Mouse (Mus musculus) intestine, postnatal 0 days (tissue): ENCODE measurements around the gene Prr23a3. TPM values are rescaled to one million over a fixed set of nuclear protein-coding genes. Genes with fewer than 3 reads are reported as not detected.
A peak's percentile ranks its signal among the peaks of the same experiment; 100 is the strongest.

ENCODE experiments used
- ATAC-seq: fragments of 200-750 bp; cut with Nextera tagmentation; 2 replicates; pipeline ENCODE4 v1.8.0; 2017; ENCODE audit warnings: mild to moderate bottlenecking, moderate TSS enrichment, moderate library complexity
- H3K27ac ChIP-seq: fragments of 300-500 bp; sonication (generic); 2 replicates; pipeline ENCODE4 v1.5.1; 2014; ENCODE audit warnings: mild to moderate bottlenecking, low read depth, low read length, moderate library complexity
- H3K27me3 ChIP-seq: fragments of 300-500 bp; sonication (generic); replicated peaks from 2 replicates; pipeline ENCODE4 v1.6.1; 2014; ENCODE audit warnings: low read length, mixed read lengths; ENCODE audit not compliant: control insufficient read depth, insufficient read depth
- H3K36me3 ChIP-seq: fragments of 300-500 bp; sonication (generic); 2 replicates; pipeline ENCODE4 v1.6.1; 2014; ENCODE audit warnings: mild to moderate bottlenecking, moderate library complexity; ENCODE audit not compliant: control insufficient read depth, insufficient read depth
- H3K4me1 ChIP-seq: fragments of 300-500 bp; sonication (generic); replicated peaks from 2 replicates; pipeline ENCODE4 v1.6.1; 2014; ENCODE audit warnings: antibody characterized with exemption, low read length, mixed read lengths; ENCODE audit not compliant: control insufficient read depth, insufficient read depth
- H3K4me2 ChIP-seq: fragments of 300-500 bp; sonication (generic); replicated peaks from 2 replicates; pipeline ENCODE4 v1.6.1; 2014; ENCODE audit warnings: low read depth, mild to moderate bottlenecking, moderate library complexity
- H3K4me3 ChIP-seq: fragments of 300-500 bp; sonication (generic); 2 replicates; pipeline ENCODE4 v1.5.1; 2014; ENCODE audit warnings: low read depth, low read length
- H3K9ac ChIP-seq: fragments of 300-500 bp; sonication (generic); 2 replicates; pipeline ENCODE4 v1.6.1; 2014; ENCODE audit warnings: mild to moderate bottlenecking, low read depth, low read length
- H3K9me3 ChIP-seq: fragments of 300-500 bp; sonication (generic); 2 replicates; pipeline ENCODE4 v1.6.1; 2016; ENCODE audit warnings: mixed run types; ENCODE audit not compliant: control insufficient read depth
- CTCF ChIP-seq: sonication (generic); IDR thresholded peaks from 2 replicates; pipeline ENCODE4 v1.5.1; 2016; ENCODE audit warnings: low read depth, mild to moderate bottlenecking, control low read depth, antibody characterized with exemption, moderate library complexity
- WGBS: fragments of 180-500 bp; shearing (Covaris S2); extraction: QIAGEN DNeasy Blood & Tissue Kit; methylation state at CpG from one replicate; pipeline ENCODE4 v1.1.7; 2014; 5-methylcytosine and 5-hydroxymethylcytosine counted together
- polyA plus RNA-seq: library from polyadenylated mRNA; unstranded; fragments of >200 nt; fragmentation: Nextera tagmentation; extraction: Ambion mirVana; gene quantifications from 2 replicates; pipeline ENCODE4 v1.2.1, GENCODE M21; 2015

The Prr23a3 gene
- polyA plus RNA-seq, 1 experiment from 2014 or later = not detected

DNA sequence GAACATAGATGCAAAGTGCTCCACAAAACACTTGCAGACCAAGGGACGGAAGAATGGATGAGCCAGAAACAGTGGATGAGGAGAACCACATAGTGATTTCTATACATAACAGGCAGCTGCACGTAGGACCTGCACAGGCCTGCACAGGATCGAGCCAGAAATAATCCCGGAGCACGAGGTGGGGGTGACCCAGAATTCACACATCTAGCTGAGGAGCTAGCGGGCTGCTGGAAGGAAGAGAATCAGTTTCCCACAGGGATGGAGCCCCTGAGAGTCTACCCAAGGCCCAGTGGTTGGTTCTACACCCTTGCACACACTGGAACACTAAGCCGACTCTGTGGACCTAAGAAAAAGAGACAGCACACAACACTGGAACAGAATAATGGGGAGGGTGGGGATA is 40.8 kb upstream of the Prr23a3 start:
- H3K36me3 ChIP-seq = no peaks in the 10 kb centered on the region
- H3K4me3 ChIP-seq = no peak overlapping the region
- H3K27ac ChIP-seq = no peak overlapping the region
- WGBS = 87% methylated on average over 7 of the region's 7 CpGs
- H3K4me1 ChIP-seq = no peaks in the 10 kb centered on the region
- no peak for TF ChIP-seq CTCF
- no peak for ATAC-seq
- H3K27me3 ChIP-seq = no peaks in the 10 kb centered on the region
- no peak overlapping the region for H3K4me2 ChIP-seq
- H3K9me3 ChIP-seq = no peaks in the 10 kb centered on the region
- H3K9ac ChIP-seq = no peak overlapping the region

DNA sequence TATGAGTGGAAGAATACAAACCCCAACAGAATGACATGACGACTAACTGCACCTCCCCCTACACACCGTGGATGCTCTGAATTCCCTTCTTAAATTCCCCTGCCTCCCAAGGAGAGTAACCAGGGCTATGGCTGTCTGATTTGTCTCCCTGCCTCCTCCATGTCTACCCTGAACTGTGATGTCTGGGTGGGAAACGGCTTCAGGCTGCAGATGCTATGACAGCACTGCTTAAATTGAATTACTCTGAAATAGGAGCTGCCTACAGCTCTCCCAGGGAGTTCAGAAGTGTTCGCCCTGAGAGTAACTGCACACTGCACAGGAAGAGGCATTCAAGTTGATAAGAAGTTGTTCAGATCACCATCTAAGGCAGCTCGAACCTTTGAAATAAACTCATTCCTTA is 35.1 kb upstream of the Prr23a3 start:
- 57% methylated on average over 5 of the region's 5 CpGs for WGBS
- TF ChIP-seq CTCF = no peak
- Histone ChIP-seq H3K27ac (no peak overlapping the region), H3K4me3 (no peak overlapping the region), H3K36me3 (no peaks in the 10 kb centered on the region), H3K9ac (no peak overlapping the region), H3K4me1 (no peaks in the 10 kb centered on the region), H3K9me3 (no peaks in the 10 kb centered on the region), H3K4me2 (no peak overlapping the region), H3K27me3 (no peaks in the 10 kb centered on the region)
- no peak for ATAC-seq

DNA sequence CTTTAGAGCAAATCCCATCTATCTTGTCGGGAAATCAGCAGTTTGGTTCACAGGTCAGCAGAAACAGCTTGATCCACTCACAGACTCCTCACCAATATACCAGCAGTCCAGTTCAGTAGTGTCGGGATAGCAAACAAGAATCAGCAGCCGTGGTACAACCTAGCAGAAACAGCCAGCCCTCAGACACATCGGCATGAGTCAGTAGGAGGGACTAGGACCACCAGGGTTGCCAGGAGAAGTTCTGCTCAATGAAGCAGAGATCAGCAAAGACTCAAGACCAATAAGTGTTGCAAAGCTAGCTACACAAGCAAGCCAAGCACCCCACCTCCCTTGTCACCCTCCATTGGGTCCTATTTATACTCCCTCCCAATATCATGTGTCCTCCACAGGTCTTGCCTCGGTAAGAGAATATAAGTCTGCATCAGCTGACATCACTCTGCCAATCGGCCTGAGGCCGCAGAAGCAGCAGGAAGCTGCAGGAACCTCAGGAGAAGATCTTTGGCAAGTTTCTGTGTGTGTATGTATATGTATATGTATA is 27.0 kb upstream of the Prr23a3 start:
- Histone ChIP-seq H3K9ac (no peak overlapping the region), H3K27ac (no peak overlapping the region), H3K27me3 (no peaks in the 10 kb centered on the region), H3K4me2 (no peak overlapping the region), H3K36me3 (no peaks in the 10 kb centered on the region), H3K4me3 (no peak overlapping the region), H3K9me3 (no peaks in the 10 kb centered on the region), H3K4me1 (no peaks in the 10 kb centered on the region)
- ATAC-seq = no peak
- 82% methylated on average over 7 of the region's 7 CpGs for WGBS
- no peak for TF ChIP-seq CTCF

DNA sequence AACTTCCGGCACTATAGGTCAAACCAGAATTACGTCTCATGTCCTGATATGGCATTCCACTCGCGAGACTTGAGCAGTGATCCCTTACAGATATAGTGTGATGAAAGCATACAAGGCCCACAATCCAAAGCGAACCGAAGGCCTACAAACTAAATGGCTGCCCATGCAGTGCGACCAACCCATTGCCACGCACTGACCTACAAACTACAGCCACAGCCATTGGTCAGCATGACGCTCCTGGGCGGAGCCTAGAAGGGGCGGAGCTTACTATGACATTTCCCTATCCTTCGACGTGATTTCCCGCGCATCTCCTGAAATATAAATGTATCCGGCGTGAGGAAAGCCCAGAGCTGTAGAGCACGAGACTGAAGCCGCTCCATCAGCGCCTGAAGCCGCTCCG is 22.4 kb upstream of the Prr23a3 start, which contains the start of gene Prr23a1:
Gene Prr23a1 (plus strand): TSS at position 387 of the 400 bp plus-strand sequence.
- Histone ChIP-seq H3K4me2 (no peak within 1 kb of the TSS), H3K27me3 (no peaks in the 10 kb centered on the region), H3K4me3 (no peak within 1 kb of the TSS), H3K36me3 (no peaks in the 10 kb centered on the region), H3K9me3 (no peaks in the 10 kb centered on the region), H3K4me1 (no peaks in the 10 kb centered on the region), H3K9ac (no peak within 1 kb of the TSS), H3K27ac (no peak within 1 kb of the TSS)
- no peak for ATAC-seq
- WGBS = 58% methylated on average over 22 of the region's 22 CpGs
- no peak for TF ChIP-seq CTCF

DNA sequence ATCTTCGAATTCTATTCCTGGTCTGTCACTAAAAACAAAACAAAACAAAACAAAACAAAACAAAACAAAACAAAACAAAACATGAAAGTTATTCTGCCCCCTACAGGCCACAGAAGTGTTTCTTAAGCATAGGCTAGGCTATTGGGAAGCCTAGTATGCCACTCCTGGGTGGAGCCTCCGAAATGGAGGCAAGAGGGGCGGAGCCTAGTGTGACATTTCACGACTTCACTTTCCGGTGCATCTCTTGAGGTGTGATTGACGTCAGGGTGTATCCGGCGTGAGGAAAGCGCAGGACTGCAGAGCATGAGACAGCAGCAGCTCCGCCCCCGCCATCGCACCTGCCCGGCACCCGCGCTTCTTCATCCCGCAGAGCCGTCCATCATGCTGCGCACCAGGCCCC is 8.4 kb upstream of the Prr23a3 start, which contains the start of gene Prr23a2:
Gene Prr23a2 (plus strand): TSS at position 285 of the 400 bp plus-strand sequence.
- no peak for ATAC-seq
- H3K27ac ChIP-seq = no peak within 1 kb of the TSS
- H3K4me1 ChIP-seq = no peaks in the 10 kb centered on the region
- H3K4me2 ChIP-seq = no peak within 1 kb of the TSS
- no peak within 1 kb of the TSS for H3K9ac ChIP-seq
- H3K27me3 ChIP-seq = no peaks in the 10 kb centered on the region
- no peaks in the 10 kb centered on the region for H3K9me3 ChIP-seq
- TF ChIP-seq CTCF = no peak
- H3K36me3 ChIP-seq = no peaks in the 10 kb centered on the region
- WGBS = 67% methylated on average over 16 of the region's 18 CpGs
- no peak within 1 kb of the TSS for H3K4me3 ChIP-seq

DNA sequence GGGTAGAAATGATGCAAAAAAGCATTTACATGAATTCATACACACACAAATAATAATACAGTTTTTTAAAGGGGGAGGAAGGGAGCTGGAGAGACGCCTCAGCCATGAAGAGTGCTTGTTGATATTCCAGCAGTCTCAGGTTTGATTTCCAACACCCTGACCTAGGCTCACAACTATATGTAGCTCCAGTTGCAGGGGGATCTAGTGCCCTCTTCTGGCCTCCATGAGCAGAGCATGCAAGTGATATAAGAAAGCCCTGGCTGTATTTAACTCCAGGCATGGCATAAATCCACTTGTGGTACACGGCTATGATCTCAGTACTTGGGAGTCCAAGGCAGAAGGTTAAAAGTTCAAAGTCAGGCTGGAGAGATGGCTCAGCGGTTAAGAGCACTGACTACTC is 1.1 kb upstream of the Prr23a3 start:
- ATAC-seq = no peak
- peak; percentile 58 for TF ChIP-seq CTCF
- Histone ChIP-seq H3K9ac (no peak overlapping the region), H3K9me3 (no peaks in the 10 kb centered on the region), H3K36me3 (no peaks in the 10 kb centered on the region), H3K27me3 (no peaks in the 10 kb centered on the region), H3K4me3 (no peak overlapping the region), H3K4me1 (no peaks in the 10 kb centered on the region), H3K27ac (no peak overlapping the region), H3K4me2 (no peak overlapping the region)
- 77% methylated on average over 3 of the region's 3 CpGs for WGBS

DNA sequence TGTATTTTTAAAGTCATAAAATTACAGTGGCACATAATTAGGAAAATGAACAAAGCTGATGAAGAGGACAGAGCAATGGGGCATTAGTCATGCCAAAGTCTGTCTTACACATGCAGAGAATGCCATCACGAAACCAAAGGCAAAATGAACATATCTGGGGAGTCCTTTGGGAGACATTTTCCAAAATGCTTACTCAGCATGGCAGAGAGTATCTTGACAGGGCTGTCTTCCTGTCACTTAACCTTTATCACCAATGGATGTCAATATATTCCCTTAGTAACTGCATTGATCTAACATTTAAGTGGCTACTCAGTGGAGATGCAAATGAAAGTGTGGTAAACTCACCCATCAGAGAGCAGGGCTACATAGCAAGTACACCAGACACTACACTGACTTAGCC is 36.9 kb downstream of the Prr23a3 start:
- Histone ChIP-seq H3K4me1 (no peaks in the 10 kb centered on the region), H3K4me3 (no peak overlapping the region), H3K4me2 (no peak overlapping the region), H3K9ac (no peak overlapping the region), H3K27me3 (no peaks in the 10 kb centered on the region), H3K9me3 (0 out of 2 replicates have a peak, but pooled peaks cover 8% of the 10 kb centered on the region), H3K36me3 (no peaks in the 10 kb centered on the region), H3K27ac (no peak overlapping the region)
- no peak for ATAC-seq
- 74% methylated on average over 1 of the region's 1 CpGs for WGBS
- no peak for TF ChIP-seq CTCF
